Mouse (Mus musculus) small intestine, adult 2 months (tissue): ENCODE measurements around the gene Txlnb. TPM values are rescaled to one million over a fixed set of nuclear protein-coding genes. Genes with fewer than 3 reads are reported as not detected.

ENCODE experiments used
- H3K27ac ChIP-seq: fragments of 200-500 bp; 2 replicates; pipeline ENCODE4 v1.5.1; 2012; ENCODE audit warnings: low read depth, low read length, control low read depth, inconsistent platforms; ENCODE audit not compliant: insufficient read depth
- H3K27me3 ChIP-seq: fragments of 200-500 bp; 2 replicates; pipeline ENCODE4 v1.6.1; 2012; ENCODE audit warnings: mild to moderate bottlenecking, moderate library complexity, low read length, inconsistent platforms; ENCODE audit not compliant: control insufficient read depth, insufficient read depth
- H3K36me3 ChIP-seq: fragments of 200-500 bp; 2 replicates; pipeline ENCODE4 v1.6.1; 2012; ENCODE audit warnings: mild to moderate bottlenecking, low read length, control low read depth, inconsistent platforms; ENCODE audit not compliant: control insufficient read depth, insufficient read depth
- H3K4me1 ChIP-seq: fragments of 200-500 bp; 2 replicates; pipeline ENCODE4 v1.6.1; 2012; ENCODE audit warnings: low read length, inconsistent platforms, mixed read lengths; ENCODE audit not compliant: control insufficient read depth, insufficient read depth, insufficient read length
- H3K4me3 ChIP-seq: fragments of 200-500 bp; 2 replicates; pipeline ENCODE4 v1.5.1; 2012; ENCODE audit warnings: low read depth, mild to moderate bottlenecking, control low read depth, inconsistent platforms, low read length, moderate library complexity
- CTCF ChIP-seq: fragments of 200-500 bp; IDR thresholded peaks from 2 replicates; pipeline ENCODE4 v1.5.1; 2012; ENCODE audit warnings: low read depth, mild to moderate bottlenecking, control low read depth, inconsistent platforms, low read length, moderate library complexity, mixed read lengths; ENCODE audit not compliant: insufficient replicate concordance, insufficient read length; ENCODE audit errors: extremely low read depth
- POLR2A ChIP-seq: fragments of 200-500 bp; IDR thresholded peaks from 2 replicates; pipeline ENCODE4 v1.6.1; 2012; ENCODE audit warnings: low read depth, mild to moderate bottlenecking, control low read depth, inconsistent platforms, low read length, moderate library complexity
- WGBS: fragments of 180-500 bp; shearing (Covaris S2); methylation state at CpG from one replicate; pipeline ENCODE4 v1.1.7; 2018; 5-methylcytosine and 5-hydroxymethylcytosine counted together
- polyA plus RNA-seq: library from polyadenylated mRNA; depleted of rRNA; stranded (reverse); fragments of >200 nt; gene quantifications from 2 replicates; pipeline ENCODE4 v1.2.3, GENCODE M21; 2012; rRNA removed

The Txlnb gene
- polyA plus RNA-seq, result 0.08 TPM in 1 of 2 replicates, not detected in the other

DNA sequence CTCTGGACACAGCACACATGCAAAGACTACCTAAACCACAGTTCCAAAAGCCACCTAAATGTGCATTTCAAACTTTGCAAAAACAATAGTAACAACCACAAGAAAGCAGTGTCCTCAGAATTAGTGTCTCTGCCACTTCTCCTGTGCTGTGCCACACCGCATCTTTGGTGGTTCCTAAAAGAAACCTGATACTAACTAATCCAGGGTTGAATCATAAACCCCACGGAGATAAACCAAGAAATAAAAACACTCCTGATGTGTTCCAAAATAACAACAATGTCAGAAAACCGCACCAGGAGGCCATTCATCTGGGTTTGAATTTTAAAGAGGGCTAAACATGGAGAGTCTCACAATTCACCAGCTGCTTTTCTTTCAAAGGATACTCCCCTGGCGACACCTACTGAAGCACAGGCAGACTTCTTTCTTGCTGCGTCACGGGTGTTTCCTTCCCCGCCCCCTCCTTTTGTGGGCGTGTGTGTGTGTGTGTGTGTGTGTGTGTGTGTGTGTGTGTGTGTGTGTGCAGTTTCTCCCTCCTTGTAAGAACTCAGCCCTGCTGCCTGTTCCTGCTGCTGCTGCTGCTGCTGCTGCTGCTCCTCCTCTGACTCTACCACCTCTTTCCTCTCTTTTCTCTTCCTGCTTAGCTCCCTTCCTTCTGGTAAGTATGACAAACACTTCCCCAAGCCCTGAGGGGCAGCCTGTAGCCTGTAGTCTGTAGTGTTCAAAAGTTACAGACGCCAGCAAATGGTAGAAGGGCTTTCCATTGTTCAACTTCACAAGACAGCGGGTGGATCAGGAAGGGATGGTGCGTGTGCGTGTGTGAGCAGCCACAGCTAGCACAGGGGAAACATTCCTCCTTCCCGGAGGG, at the start of gene Txlnb:
Txlnb (plus strand) TSS at position 460 of the 865 bp plus-strand sequence.
- Histone ChIP-seq H3K4me1 (peaks cover 2% of the 10 kb centered on the region; the same call in 1 of the 2 replicates), H3K27ac (peak within 1 kb of the TSS; percentile 66), H3K27me3 (no peaks in the 10 kb centered on the region), H3K4me3 (peak within 1 kb of the TSS; percentile 32), H3K36me3 (no peaks in the 10 kb centered on the region)
- 15% methylated on average over 12 of the region's 13 CpGs for WGBS
- TF ChIP-seq POLR2A (no peak), CTCF (no peak)

DNA sequence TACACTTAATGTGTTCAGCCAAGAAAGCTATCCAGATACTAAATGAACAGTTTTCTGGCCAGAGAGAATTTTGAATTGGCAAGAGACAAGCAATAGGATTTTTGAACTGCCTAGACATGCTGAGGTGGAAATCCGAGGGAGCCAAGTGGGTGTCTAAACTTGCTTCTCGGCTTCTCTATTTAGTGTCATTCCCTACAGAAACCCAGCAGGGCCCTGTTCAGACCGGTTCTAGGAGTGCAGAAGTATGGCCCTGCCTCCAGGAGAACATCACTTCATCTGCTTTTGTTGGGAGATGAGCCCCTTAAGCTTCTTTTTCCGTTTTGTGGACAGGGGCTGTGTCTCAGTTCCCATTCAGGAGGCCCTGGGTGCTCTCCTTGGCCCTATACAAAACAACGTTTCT, 43.5 kb upstream of the Txlnb start:
- H3K4me3 ChIP-seq, result no peak overlapping the region
- TF ChIP-seq CTCF (no peak), POLR2A (no peak)
- WGBS, result 83% methylated on average over 5 of the region's 5 CpGs
- H3K27ac ChIP-seq, result no peak overlapping the region
- no peaks in the 10 kb centered on the region for H3K27me3 ChIP-seq
- no peaks in the 10 kb centered on the region for H3K4me1 ChIP-seq
- H3K36me3 ChIP-seq, result no peaks in the 10 kb centered on the region

DNA sequence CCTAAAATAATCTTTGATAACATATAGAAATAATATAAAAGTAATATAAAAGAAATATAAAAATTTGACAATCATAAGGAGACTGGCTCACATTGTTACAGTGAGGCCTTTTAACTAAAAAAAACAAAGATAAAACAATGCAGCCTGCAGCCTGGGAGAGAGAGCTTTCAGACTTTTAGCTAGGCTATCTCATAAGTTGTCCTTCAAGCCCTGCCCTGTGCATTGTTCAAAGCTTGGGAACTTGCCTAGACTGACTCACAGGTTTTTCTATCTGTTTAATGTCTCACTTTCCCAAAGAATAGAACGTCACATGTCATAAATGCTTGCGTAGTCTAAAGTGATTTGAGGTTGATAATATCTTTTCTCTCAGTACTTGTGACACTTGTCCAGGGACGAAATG, 36.3 kb upstream of the Txlnb start:
- H3K4me1 ChIP-seq, result peaks cover 4% of the 10 kb centered on the region; the same call in 1 of the 2 replicates
- no peaks in the 10 kb centered on the region for H3K27me3 ChIP-seq
- 78% methylated on average over 3 of the region's 3 CpGs for WGBS
- H3K27ac ChIP-seq, result no peak overlapping the region
- no peaks in the 10 kb centered on the region for H3K36me3 ChIP-seq
- TF ChIP-seq CTCF, result no peak
- no peak for TF ChIP-seq POLR2A
- no peak overlapping the region for H3K4me3 ChIP-seq

DNA sequence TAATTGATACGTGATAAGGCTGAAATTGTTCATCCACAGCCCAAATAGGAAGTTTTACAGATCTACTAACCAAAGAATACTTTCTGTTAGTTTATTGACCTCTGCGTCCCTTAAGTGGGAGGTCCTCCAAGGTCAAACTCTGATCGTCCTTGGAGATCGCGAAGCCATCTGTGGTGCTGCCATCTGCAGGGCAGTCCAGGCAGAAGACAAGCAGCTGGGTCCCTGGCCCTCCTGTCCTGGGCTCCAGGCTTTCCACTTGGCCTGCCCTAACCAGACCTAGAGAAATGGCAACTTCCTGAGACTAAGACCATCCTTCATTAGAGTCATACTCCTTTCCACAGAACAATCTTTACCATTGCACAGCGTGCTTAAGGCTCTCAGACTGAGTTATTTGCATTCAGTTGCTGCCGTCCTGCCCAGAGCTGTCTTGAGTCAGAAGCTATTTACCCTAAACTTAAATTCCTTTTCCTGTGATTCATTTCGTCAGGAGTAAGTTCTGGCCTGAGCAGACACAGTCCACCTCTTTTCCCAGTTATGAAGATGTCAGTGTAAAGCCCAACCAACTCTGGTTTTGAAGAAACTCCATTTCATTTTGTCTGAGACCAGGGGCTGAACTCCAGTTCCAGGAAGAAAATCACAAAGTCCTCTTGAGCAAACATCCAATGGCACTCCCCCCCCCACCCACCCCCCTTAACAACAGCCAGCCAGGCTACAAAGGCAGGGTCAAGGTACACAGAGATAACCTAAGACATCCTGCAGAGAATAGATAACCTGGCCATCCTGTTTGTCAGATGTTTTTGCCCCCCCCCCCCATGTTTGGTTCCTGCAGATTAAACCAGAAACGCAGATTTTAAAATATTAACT, 35.0 kb upstream of the Txlnb start:
- no peak overlapping the region for H3K27ac ChIP-seq
- no peak overlapping the region for H3K4me3 ChIP-seq
- WGBS, result 43% methylated on average over 9 of the region's 9 CpGs
- TF ChIP-seq CTCF, result peak; percentile 39; the same call in 1 of the 2 replicates
- no peak for TF ChIP-seq POLR2A
- no peaks in the 10 kb centered on the region for H3K27me3 ChIP-seq
- H3K4me1 ChIP-seq, result peaks cover 4% of the 10 kb centered on the region; the same call in 1 of the 2 replicates
- H3K36me3 ChIP-seq, result no peaks in the 10 kb centered on the region

DNA sequence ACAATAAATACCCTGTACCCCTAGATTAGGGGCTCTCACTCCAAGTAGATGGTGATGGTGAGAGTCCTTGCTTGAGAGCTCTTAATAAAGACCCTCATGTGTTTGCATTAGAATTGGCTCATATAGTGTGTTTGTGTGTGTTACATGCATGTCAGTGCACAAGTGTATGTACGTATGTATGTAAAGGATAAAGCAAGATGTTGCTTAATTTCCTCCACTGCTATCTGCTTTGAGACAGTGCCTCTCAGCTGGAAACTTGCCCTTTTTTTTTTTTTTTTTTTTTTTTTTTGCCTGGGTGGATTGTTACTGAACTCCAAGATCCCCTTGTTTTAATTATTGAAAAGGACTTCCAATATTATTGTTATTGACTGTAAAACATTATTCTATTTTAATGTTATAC, 34.4 kb upstream of the Txlnb start:
- peaks cover 4% of the 10 kb centered on the region; the same call in 1 of the 2 replicates for H3K4me1 ChIP-seq
- no peaks in the 10 kb centered on the region for H3K36me3 ChIP-seq
- no peak overlapping the region for H3K4me3 ChIP-seq
- no peaks in the 10 kb centered on the region for H3K27me3 ChIP-seq
- no peak overlapping the region for H3K27ac ChIP-seq
- 62% methylated on average over 1 of the region's 1 CpGs for WGBS
- TF ChIP-seq POLR2A (no peak), CTCF (no peak)

DNA sequence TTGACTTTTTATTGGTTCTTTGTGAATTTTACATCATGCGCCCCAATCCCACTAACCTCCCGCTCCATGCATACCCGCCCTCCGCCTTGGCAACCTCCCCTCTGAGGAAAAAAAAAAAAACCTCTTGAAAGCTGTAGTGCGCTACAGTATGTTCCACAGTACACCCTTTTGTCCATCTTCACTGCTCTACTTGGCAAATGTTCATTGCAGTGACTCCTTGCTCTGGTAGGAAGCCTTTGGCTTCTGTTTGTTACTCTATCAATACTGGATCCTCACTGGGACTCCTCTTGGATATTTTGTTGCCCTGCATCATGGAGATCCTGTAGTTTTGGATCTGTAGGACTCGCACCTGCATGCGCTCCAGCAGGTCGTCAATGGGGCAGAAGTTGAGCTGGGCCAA, 33.1 kb upstream of the Txlnb start:
- Histone ChIP-seq H3K27me3 (no peaks in the 10 kb centered on the region), H3K36me3 (no peaks in the 10 kb centered on the region), H3K27ac (no peak overlapping the region), H3K4me1 (peaks cover 4% of the 10 kb centered on the region; the same call in 1 of the 2 replicates), H3K4me3 (no peak overlapping the region)
- TF ChIP-seq CTCF, result no peak
- no peak for TF ChIP-seq POLR2A
- 98% methylated on average over 8 of the region's 8 CpGs for WGBS
